Mouse (Mus musculus): ENCODE measurements around the gene Hist1h2bb.

- TF ChIP-seq CTCF (IDR thresholded peaks at IDR 0.05; ENCODE audit: low read depth, low read length) (no peak), POLR2AphosphoS5 (IDR thresholded peaks at IDR 0.05; ENCODE audit: insufficient replicate concordance, low read depth, low read length) (0 out of 2 replicates have a peak, but pooled peaks have one; percentile 93), GATA1 (IDR thresholded peaks at IDR 0.05; ENCODE audit: borderline replicate concordance, low read length) (no peak), GATA2 (IDR thresholded peaks at IDR 0.05; ENCODE audit: borderline replicate concordance, low read depth, low read length) (no peak), TAL1 (conservative IDR thresholded peaks at IDR 0.05; ENCODE audit: low read depth, low read length) (no peak)
These were observed 963 bp upstream of the Hist1h2bb start, which contains the start of gene Hist1h3c for GRCm38 (mm10) chr13:23745381-23746161.

Data from G1E (cell line).